Mouse (Mus musculus) erythroid progenitor cell, adult 5-6 weeks (primary cell): Measurements from ENCODE around the gene Glipr1. TPM values are rescaled to one million over a fixed set of nuclear protein-coding genes. Genes with fewer than 3 reads are reported as not detected.

Experiments
- ATAC-seq: replicated peaks from 2 replicates; pipeline ENCODE4 v1.8.0; 2016; ENCODE audit warnings: moderate number of reproducible peaks, mild to moderate bottlenecking, moderate TSS enrichment, inconsistent platforms; ENCODE audit not compliant: poor library complexity, low FRiP score, severe bottlenecking
- total RNA-seq, 2 experiments: library from RNA; stranded (forward) in 1 of 2; stranded (reverse) in 1 of 2; fragments of 150-400 nt in 1 of 2; fragments of 186-747, 209-891 nt in 1 of 2; gene quantifications; 2 replicates each; pipeline versions ENCODE4 v1.2.3 to v1.2.4; 2015 to 2017; ENCODE audit warnings: low replicate concordance in 2 of 2

Glipr1 gene
- total RNA-seq, 2 experiments from 2014 or later, result 16.6 to 62.5 TPM

DNA sequence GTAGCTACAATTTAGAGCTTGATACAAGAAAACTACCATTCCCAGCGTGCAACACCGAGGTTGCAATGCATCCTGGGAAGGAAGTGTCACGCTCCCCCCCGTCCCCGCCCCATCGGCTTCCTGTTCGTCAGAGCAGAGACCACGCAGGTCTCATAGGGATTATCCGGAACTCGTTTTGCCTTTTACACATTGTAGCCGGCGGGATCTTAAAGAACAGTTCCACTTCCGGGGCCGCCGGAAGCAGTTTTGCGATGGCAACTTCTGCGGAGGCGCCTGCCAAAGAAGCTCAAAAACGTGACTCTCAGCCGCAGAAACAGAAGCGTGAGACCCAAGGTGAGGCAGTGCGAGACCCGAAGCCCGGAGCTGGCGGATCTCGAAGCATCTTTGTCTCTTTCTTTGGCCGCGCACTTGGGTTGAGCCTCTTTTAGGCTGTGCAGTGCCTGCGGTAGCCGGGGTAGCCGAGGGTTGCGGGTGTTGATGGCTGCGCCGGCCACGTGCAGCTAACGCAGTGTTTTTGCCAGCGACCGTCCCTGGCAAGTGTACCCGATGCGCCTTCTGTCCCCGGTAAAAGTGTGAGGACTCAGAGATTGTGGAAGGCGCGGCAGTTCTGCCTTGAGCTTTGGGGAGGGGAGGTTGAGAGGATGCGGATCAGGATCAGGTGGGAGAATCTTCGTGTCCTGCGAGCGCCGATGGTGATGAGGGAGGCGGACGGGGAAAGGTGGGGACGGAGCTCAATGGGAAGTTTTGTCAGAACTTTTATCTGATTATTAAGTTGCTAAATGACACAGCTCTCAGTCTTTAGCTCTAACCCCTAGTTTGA is 29.7 kb downstream of the Glipr1 start, which contains the start of gene Krr1:
Gene Krr1 (plus strand): TSS at position 123 of the 820 bp plus-strand sequence.
- peak; percentile 98 for ATAC-seq

DNA sequence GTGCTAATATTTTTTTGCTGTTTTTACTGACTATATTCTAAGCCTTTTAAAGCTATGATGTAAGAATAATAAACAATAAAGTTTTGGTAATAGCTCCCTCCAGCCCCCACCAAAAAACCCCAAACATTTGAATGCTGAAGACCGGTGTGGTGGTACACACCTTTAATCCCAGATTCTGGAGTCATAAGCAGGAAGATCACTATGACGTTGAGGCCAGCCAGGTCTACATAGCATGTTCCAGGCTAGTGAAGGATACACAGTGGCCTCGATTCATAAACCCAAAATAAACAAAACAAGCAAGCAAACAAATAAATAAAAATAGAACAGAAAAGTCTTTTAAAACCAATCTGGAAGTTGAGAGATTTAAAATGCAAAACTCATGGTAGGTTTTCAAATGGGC is 30.5 kb downstream of the Glipr1 start:
- no peak for ATAC-seq

DNA sequence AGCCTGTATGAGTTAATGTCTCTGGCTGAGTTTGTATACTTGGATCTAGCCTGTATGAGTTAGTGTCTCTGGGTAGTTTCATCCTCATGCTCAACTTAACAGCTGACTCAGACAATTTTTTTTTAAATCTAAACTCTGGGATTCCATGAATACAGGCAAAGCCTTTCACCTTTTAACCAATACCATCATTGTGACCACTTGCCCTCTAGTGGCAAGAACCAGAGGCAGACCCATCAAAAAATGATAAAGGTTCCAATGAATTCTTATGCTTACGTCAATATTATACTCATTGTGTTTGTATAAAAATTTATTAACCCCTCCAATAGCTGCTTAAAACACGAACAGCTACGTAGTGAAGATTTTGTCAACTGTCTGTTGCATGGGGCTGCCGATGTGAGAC is 36.0 kb downstream of the Glipr1 start:
- ATAC-seq, result no peak

DNA sequence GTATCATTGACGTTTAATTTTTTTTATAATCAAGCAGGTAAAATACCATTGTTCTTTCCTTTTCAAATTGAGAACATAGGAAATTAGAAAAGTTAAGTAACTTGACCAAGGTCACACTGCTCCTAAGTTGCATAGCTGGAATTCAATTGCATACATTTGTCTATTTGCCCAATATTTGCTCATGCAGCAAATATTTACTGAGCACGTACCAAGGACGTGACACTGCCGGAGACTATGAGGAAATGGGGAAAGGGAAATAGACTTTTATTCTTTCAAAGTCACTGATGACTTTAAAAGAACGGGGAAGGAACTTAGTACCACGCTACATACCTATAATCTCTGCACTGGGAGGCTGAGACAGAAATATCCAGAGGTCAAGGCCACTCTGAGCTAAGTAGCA is 42.0 kb downstream of the Glipr1 start:
- no peak for ATAC-seq

DNA sequence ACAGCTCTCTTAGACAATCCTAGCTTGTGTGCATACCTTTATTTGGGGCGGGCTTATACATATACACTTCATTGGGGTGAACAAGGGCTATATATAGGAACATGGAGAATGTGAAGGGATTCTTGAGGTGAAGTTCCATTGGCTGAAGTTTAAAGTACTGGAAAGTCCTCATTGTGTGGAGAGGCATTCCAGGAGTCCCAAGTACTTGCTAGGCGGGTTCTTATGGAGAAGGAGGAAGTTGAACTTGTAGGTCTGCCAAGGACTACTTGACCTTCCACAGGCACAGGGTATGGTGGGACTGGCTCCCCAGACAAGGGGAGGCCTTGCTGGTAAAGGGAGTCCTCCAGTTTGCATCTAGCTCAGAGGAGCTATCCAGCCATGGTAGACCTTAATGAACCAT is 43.1 kb downstream of the Glipr1 start:
- ATAC-seq, result no peak

DNA sequence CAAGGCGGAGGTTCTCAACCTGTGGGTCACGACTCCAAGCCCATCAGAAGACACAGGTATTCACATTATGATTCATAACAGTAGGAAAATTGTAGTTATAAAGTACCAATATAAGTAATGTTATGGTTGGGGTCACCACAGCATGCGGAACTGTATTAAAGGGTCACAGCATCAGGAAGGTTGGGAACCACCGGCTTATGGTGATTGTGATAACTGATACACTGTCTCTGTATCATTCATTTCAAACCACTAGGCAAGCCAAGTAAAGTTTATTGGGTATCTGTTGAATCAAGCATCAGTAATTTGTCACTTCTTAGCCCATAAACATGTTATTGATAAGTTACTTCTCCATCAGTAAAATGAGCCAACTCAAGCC is 44.4 kb downstream of the Glipr1 start:
- no peak for ATAC-seq

DNA sequence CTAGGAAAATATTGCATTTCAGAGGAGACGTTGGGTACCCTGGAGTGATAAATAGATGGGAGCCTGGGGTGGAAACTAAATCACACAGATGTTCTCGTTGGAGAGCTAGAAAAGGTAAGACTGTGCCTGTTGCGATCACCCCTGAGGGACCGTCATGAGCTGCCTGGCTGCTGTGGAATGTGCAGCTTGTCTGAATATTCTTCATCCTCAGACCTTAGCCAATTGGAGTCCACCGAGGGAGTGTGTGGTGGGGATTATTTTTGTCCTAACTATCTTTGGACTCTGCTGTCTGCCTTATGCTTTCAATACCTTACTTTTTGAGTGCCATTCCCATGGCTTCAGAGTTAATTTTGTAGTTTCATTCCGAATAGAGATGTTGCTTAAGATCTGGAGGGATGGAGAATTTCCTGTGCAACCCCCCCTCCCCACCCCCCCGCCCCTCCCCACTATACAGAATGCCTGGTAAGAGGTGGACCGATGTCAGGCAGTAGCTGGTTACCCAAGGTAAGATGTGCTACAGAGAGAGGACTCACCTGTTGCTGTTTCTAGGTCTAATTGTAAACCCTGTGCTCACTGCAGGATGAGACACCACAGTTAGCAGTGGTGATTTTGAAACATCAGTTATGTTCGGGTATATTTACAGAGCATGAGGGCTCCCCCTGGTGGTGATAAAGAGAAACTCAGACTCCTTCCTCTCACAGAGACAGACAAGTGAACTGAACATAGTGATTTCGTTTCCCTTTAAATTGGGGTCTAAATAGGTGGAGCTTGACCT is 45.0 kb downstream of the Glipr1 start:
- 0 out of 2 replicates have a peak, but pooled peaks have one; percentile 46 for ATAC-seq

DNA sequence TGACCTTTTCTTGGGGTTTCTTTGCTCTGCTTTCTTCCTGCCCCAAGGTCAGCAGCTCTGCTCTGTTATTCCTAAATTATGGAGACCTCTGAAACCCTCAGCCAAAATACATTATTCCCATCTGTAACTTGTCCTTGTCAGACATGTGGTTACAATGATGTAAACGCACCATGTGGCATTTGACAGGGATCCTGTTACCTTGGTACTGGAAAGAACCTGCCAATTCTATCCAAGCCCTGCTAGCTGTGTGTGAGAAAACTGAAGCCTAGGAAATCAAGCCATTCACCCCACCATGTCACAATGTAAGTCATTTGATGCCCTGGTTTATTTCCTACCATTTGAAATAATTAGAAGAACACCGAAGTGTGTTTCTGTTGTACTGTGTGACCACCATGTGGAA is 46.6 kb downstream of the Glipr1 start:
- no peak for ATAC-seq

DNA sequence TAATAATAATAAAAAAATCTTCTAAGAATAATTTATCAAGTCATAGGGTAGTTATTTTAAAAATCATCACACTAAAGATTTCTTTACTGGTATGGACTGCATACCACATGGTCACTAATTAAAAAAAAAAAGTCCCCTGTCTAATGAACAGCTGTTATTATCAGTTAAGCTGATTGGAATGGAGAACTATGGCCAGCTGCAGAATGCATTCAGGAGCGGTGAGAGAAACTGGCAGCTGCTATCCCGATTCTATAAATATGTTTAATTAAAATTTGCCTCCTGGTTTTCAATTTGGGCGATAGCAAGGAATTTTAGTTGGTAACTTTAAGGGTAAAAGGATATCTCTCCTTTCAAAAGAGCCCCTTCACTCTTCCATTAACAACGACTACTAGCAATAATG is 53.4 kb downstream of the Glipr1 start:
- no peak for ATAC-seq

DNA sequence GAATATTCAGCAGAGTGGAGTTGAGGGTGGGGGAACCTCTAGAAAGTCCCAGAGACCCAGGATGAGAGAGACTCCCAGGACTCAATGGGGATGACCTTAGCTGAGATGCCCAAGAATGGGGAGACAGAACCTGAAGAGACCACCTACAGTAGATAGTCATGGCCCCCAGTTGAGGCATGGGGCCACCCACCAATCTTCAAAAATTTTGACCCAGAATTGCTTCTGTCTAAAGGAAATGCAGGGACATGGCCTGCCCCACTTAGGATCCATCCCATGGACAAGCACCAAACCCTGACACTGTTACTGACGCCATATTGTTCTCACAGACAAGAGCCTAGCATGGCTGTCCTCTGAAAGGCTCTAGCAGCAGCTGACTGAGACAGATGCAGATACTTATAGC is 54.4 kb downstream of the Glipr1 start:
- no peak for ATAC-seq

DNA sequence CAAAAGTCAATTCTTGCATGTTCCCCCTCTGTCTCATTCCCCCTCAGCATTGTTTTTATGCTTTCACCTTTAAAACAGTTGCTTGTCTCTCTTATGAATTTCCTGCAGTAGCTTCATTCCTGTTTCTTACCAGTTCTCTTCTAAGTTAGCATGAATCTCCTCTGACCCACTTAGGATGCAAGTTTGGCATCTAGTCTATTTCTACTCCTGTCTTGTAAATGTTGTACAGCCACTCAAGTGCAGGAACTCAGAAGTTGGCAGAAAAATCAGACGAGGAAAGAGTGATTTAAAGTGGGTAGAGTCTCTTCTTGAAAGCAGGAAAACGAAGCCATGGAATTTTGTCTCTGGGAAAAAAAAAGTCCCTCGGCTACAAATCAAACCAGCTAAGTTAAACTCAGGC is 56.9 kb downstream of the Glipr1 start:
- ATAC-seq, result no peak

DNA sequence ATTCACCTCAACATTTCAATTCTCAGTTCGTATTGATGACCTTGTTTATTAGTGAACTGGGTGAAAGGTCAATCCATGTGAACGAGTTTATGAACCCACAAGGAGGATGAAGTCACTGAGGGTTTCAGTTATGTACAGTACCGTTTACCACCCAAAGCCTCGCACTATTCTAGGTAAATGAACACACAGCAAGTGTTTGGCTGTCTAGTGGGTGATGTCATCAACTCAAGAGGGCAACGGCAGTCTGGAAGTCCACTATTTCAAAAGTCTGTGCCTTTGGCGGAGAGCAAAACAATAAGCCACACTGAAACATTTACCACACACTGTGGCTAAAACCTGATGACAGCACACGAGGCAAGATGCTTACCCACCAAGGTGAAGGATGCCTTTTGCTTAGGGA is 59.4 kb downstream of the Glipr1 start:
- ATAC-seq, result no peak

DNA sequence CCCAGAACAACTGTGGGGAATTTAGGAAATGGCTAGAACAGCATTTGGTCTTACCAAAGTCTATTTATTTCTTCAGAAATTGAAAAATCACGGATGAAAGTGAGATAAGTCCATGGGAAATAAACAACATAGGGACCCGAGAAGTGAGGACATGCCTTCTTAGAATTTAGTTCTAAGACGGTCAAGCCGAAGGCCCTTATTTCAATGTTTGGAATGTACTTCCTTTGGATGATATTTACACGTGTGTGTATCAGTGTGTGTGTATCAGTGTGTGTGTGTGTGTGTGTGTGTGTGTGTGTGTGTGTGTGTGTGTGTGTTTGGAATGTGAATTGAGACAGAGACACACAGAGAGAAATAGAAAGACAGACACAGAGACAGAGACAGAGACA is 65.3 kb downstream of the Glipr1 start:
- no peak for ATAC-seq

DNA sequence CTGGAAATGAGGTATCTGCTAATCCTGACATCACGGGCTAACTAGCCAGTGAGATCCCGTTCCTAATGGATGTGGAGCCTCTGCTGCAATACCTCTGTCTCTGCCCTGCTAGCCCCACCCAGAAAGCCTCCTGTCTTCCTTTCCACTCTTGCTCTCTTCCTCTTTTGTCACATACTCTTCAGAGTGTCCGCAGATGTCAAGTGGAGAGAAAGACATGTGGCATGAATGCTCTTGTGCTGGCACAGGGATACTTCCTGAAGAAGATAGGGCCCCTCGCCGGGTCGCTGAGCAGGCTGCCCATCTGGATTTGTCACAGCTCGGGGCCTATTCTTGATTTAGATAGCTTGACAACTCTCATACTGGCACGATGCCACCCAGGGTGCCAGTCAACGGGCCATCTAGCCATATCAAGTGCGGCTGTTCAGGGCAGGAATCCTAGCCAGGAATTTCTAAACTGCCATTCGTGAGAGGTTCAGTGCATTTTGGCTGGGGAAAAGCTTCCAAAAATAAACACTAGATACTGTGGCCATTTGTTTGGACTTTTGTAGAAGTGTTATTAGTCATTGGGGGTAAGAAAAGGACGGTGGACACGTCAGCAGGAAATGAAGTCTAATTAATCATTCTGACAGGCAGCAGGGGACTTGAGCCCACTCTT is 65.8 kb downstream of the Glipr1 start:
- ATAC-seq, result no peak

DNA sequence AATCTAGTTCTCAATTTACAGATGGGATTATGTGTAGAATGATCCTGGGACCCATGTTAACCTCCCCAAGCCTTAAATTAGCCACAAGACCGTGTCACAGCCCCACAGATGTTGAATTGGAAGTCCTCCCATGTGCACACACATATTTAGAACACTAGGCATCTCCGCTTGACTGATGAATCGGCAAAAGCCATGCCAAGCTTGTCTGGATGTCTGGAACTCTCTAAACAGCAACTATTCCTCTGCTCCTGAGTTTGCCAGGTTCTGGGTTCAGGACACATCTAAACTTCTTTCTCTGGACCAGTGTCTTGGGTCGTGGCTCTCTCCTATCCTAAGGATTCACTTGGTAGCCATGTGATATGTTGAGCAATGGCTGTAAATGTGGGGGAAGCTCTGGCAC is 66.4 kb downstream of the Glipr1 start:
- ATAC-seq, result no peak

Other genes with a start within 250 kb of the Glipr1 start
- gene Krr1, start 30.0 kb downstream of the Glipr1 start, total RNA-seq (2015; ENCODE audit: low replicate concordance), result 16.8 and 21.6 TPM in 2 replicates
- 6.3 and 12.6 TPM in 2 replicates for gene Krr1, start 30.0 kb downstream of the Glipr1 start, total RNA-seq (2017; ENCODE audit: low replicate concordance)
- gene Glipr1l1, start 57.6 kb upstream of the Glipr1 start, total RNA-seq (2015; ENCODE audit: low replicate concordance), result not detected in 2 replicates
- gene Glipr1l1, start 57.6 kb upstream of the Glipr1 start, total RNA-seq (2017; ENCODE audit: low replicate concordance), result not detected in 2 replicates
- not detected in 2 replicates for gene Glipr1l2, start 80.7 kb upstream of the Glipr1 start, total RNA-seq (2015; ENCODE audit: low replicate concordance)
- gene Glipr1l2, start 80.7 kb upstream of the Glipr1 start, total RNA-seq (2017; ENCODE audit: low replicate concordance), result not detected in 2 replicates
- not detected in 2 replicates for gene Glipr1l3, start 157.7 kb upstream of the Glipr1 start, total RNA-seq (2015; ENCODE audit: low replicate concordance)
- gene Glipr1l3, start 157.7 kb upstream of the Glipr1 start, total RNA-seq (2017; ENCODE audit: low replicate concordance), result not detected in 2 replicates
- gene Caps2, start 161.0 kb upstream of the Glipr1 start, total RNA-seq (2015; ENCODE audit: low replicate concordance), result not detected in 2 replicates
- gene Caps2, start 161.0 kb upstream of the Glipr1 start, total RNA-seq (2017; ENCODE audit: low replicate concordance), result not detected in 2 replicates